Mouse (Mus musculus): ENCODE measurements around the gene Adtrp.

Adtrp gene

DNA sequence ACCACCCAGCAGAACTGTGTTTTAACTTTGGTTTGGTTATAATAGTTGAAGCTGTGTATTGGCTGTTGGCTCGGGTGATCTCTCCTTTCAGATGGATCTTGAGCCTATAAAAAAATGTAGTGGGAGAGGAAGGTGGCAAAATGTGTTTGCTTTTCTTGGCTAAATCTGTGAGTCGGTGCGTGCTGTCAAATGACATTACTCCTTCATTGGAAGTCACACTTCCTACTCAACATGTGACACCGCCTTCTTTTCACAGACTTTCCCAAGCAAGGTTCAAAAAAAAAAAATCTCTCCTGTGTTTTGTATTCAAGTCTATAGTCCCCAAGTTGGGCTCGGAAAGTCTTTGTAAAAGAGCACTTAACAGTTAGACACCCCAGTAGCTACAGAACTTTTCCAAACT lies 19.9 kb downstream of the Adtrp start:
- no peak for DNase-seq

DNA sequence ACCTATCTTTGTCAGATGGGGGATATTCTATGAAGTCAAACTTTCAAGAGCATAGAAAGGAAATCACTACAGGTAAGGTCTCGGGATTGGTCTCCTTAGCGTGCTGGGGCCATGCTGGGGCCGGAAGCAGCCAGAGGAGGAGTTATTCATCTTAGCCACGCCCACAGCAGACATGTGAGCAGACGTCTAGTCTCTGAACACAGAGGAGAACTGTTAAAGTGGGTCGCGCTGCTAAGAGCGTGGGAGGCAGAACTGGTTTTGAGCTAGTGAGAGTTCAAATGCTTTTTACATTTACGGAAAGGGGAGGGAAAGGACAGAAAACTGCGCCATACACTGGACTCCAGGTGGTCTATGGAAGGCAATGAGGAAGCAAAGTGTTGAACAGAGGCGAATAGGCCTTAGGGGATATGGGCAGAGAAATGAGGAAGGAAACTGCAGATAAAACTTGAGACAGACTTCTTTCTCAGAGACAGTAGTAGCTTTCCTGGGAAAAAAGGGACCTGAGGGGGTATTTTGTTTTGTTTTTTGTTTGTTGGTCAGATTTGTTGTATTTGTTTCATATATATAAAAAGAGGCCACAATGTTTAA lies 22.0 kb downstream of the Adtrp start:
- no peak for DNase-seq

DNA sequence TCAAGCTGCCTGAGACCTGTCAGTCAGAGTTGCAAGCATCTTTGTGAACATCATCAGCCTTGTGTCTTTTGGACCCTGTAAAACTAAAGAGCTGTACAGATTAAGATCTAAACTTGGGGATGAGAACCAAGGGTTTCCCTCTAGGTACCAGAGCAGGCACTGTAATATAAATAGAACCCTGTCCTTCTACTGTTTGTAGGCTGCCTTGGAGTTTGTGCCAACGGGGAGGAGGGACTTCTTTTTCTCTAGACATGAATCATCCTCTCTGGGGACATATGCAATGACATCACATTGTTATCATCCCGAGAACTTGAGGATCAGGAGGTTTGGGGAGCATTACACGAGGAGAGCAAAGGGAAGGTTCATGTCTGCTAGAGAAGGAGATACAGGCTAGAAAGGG lies 24.4 kb downstream of the Adtrp start:
- DNase-seq, result no peak

- no peak for DNase-seq
Measured at GRCm38 (mm10) chr13:41822617-41823016, 24.9 kb downstream of the Adtrp start.

- DNase-seq, result no peak
Measured at GRCm38 (mm10) chr13:41822091-41822490, 25.4 kb downstream of the Adtrp start.

GRCm38 (mm10) chr13:41820947-41821346 lies 26.5 kb downstream of the Adtrp start:
- DNase-seq, result no peak

DNA sequence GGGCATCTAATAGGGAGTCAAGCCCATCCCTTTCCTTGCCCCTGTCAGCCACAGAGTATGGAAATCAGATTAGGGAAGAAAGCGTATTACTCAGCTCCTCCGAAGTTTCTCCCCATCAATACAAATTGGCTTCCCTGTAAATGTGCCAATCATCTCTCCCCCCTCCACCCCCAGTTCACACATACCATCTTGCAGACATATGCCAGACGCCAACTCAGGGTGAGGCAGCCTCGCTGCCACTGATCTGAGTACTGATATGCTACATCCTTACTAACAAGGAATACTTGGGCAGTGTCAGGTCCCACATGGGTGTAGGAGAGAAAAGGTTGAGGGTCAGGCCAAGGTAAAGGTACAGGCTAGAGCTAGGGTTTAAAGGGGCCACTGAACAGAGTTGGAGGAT lies 27.6 kb downstream of the Adtrp start:
- DNase-seq, result no peak

DNA sequence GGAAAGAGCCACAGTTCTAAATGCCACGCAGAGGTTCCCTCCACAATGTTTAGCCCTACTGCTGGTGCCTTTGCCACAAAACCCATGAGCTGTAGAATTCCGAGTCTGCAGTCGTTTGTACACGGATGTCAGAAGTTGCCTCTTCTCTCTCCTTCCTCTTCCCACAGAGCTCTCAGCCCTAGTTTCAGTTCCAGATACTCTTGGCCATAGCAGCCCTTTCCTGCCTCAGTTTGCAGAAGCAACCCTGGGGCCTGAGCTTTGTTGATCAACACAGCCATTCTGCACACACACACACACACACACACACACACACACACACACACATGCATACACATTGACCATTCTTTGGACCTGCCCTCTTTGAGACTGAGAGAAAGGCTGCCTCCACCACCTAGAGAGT lies 28.0 kb downstream of the Adtrp start:
- no peak for DNase-seq

GRCm38 (mm10) chr13:41817583-41817982 lies 29.9 kb downstream of the Adtrp start:
- DNase-seq, result no peak

- no peak for DNase-seq
Measured at GRCm38 (mm10) chr13:41816643-41817042, 30.8 kb downstream of the Adtrp start.

DNA sequence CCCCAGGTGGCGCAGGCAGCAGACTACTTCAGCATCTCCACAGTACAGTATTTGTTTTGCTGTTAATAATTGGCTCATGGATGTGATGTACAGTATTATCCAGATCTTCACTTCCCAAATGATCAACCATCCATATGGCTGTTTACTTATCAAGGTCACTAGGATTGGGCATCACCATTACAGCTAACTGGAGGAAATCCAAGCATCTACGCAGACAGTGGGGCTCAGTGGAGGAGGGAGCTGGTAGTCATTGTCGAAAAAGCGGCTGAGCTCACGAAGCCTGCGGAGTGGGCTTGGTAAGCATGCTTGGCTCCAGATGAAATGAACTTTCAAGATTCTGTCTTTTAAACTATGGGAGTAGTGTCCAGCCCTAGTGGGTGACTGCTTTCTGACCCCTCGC lies 36.7 kb downstream of the Adtrp start:
- DNase-seq, result no peak

GRCm38 (mm10) chr13:41807815-41808214 lies 39.7 kb downstream of the Adtrp start:
- no peak for DNase-seq

GRCm38 (mm10) chr13:41807300-41807699 lies 40.2 kb downstream of the Adtrp start:
- no peak for DNase-seq

- no peak for DNase-seq
Measured at GRCm38 (mm10) chr13:41805138-41805820, 42.2 kb downstream of the Adtrp start.

DNA sequence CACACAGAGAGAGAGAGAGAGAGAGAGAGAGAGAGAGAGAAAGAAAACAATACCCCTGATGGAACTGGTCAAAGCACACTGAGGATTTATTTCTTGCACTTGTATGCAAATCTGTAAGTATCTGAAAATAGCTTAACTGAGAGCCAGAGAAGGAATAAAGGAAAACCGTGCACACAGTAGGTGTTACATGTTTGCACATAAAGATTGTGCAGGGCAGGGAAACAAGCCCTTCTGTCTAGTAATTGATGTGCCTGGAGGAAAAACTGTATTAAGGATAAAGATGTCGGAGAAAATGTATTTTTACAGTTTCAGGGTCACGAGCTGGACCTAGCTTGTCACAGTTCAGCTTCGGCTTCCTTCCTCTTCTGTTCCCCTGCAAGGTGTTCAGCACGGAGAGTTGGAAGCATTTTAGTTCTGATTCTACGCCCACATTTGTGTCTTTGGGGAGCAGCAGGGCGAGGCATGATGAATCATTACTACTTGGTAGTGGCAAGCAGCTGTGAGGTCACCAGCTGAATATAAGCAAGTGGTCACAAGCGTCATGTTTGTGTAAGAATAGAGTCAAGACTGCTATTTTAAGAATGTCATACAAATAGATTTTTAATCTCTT lies 43.7 kb downstream of the Adtrp start:
- DNase-seq, result no peak

DNA sequence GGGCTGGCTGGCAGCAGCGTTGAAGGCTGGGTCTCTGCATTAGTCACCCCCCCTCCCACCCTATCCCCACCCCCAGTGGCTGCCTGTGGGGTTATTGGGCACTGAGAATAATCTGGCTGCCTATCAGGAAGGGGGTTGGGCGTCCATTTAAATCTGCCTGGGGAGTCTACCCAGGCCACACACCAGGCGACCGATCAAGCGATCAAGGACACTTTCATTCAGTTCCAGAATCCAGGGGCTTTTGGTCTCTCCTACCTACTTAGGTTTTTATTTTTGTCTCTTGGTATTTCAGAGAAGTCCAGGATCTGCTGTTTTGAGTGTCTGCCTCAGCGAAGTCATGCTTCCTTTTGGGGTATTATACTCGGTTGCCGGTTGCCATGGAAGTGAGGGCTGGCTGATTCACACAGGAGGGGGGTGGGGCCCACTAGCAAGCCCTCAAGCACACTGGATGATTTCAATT lies 46.3 kb downstream of the Adtrp start:
- DNase-seq, result peak; percentile 82

- no peak for DNase-seq
Measured at GRCm38 (mm10) chr13:41792849-41793248, 54.6 kb downstream of the Adtrp start.

- no peak for DNase-seq
Measured at GRCm38 (mm10) chr13:41787863-41788536, 59.5 kb downstream of the Adtrp start.

- no peak for DNase-seq
Measured at GRCm38 (mm10) chr13:41786640-41787039, 60.8 kb downstream of the Adtrp start.

DNA sequence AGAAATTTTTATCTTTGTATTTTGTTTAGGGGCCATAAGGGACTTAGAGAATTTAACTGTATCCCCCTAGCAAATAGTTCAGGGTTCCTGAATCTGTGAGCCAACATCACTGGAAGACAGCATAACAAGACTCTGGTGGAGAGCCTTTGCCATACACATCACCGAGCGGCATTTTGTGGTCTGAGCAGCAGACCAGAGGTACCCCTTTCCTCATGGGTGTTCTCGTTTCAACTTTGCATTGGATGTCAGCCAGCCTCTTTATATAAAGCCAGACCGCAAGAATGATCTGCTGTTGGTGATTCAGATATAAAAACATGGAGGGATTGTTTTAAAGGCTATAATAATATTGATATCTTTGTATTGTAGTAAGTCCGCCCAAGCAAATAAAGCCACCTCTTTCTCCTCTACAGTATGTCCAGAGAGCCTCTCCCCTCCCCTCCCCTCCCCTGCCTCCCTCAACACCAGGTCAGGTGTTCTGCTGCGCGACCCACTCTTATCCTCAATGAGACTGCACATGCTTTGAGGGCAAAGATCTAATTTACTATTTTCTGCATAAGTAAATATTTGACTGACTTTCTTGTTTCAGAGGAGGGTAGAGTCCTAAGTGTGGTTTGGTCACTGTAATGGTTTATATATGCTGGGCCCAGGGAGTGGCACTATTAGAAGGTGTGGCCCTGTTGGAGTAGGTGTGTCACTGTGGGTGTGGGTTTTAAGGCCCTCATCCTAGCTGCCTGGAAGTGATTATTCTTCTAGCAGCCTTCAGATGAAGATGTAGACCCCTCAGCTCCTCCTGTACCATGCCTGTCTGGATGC lies 62.4 kb downstream of the Adtrp start:
- DNase-seq, result no peak

GRCm38 (mm10) chr13:41780296-41780695 lies 67.2 kb downstream of the Adtrp start:
- DNase-seq, result no peak

GRCm38 (mm10) chr13:41779603-41780180 lies 67.8 kb downstream of the Adtrp start:
- DNase-seq, result no peak

All from embryo, embryonic 11 days (tissue).